Mouse (Mus musculus): Measurements from ENCODE around the gene Calhm1.

The Calhm1 gene

DNA sequence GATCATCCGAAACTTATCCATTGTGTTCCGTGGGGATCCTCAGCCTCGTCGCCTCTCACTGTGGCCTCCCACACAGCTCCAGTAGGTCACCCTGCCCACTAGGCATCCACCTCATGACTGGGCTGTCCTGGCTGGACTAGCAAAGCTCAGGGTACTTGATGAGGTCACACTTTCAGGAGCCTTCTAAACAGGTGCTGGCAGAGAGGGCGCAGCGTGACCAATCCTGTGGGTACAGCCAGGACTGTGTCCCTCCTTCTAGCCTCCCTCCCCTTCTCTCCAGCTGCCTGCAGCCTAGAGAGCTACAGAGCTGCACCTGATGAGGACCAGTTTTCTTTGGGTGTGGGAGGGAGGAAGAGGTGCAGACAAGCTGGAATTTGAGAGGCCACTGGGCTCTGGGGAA, at the start of gene Calhm1:
TSS of gene Calhm1 (minus strand) at position 101 of the 400 bp plus-strand sequence.
- in situ Hi-C loops (cut with MseI, MboI): no loop called here

DNA sequence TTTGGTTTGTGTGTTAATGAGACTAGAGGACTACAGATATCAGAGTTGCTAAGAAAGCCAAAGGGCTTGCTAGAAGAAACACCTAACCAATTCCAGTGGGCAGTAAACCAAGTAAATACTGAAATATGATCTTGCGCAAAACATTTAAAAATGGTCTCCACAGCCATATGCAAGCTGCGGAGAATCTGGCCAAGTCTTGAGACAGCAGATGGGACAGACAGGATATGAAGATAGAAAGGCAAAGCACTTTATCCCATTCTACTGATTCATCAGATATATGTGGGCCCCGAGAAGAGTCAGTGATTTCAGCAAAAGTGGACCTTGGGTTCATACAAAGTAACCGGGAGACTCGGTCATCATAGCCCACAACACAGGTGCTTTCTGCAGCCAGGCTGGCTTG, 48.1 kb upstream of the Calhm1 start:
- in situ Hi-C loops (cut with MseI, MboI): no loop called here

DNA sequence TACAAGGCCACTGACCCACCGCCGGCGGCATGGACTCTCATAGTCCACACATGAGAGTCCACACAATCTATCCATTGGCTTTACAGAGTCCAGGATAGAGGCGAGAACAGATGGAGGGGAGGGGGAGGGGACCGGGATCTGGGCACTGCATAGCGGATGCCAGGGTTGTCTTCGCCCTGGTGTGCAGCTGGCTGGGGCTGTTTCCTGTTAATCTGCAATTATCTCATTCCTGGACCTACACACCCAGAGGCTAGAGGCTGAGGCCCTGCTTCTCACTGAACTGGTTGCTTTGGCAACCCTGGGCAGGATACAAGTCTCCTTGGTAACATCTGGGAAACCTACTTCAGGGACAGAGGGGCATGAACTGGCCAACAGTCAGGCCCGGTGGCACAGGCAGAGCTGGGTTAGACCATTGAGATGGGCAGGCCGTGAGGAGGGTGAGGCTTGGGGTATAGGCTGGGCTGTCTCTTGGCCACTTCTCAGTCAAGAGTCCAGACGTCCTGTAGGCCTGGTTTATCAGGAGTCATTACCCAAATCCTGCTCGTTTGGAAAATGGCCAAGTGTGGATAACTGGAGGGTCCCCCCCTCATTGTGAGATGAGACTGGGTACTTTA, 44.6 kb upstream of the Calhm1 start:
- in situ Hi-C loops (cut with MseI, MboI): no loop called here

DNA sequence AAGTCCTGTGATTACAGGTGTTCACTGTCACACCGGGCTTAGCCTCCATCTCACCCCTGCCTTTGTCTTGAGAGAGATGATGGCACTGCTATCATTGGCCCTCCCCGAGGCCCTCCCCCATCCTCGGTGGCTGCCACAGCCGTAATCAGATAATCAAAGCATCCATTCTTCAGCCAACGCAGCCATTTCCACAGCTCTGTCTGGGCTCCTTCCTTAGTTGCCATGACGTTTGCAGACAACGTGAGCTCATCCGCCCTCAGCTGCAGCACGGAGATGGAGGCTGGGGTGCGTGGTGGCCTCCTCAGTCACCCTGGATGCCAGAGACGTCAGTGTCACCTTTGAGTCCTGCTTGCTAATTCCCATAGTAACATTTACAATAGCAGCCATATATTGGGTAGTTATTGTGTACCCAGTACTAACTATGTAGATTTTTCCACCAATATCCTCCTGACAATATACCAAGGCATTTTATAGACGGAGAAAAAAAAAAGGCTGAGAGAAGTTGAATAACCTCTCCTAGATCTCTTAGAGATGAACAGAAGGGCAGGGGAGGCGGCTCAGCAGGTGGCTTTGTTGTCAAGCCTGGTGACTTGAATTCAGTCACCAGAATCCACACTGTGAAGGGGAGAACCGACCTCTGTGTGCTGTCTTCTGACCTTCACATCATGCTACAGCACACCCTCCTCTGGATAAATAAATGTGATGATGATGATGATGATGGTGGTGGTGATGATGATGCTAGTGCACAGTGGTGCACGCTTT, 42.6 kb upstream of the Calhm1 start:
- in situ Hi-C loops (cut with MseI, MboI): no loop called here

DNA sequence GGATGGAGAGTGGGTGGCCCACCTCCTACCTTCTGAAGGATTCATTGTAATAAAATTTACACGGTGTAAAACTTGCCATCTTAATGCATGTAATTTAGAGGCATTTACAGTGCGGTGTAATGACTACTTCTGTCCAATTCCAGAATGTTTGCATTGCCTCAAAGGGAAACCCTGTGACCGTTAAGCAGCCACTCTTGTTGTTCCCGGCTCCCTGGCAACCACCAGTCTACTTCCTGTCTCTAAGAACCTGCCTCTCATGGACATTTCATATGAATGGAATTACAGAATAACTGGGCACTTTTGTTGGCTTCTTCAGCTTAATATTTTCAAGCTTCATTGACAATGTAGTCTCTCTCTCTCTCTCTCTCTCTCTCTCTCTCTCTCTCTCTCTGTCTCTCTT, 40.7 kb upstream of the Calhm1 start:
- in situ Hi-C loops (cut with MseI, MboI): no loop called here

DNA sequence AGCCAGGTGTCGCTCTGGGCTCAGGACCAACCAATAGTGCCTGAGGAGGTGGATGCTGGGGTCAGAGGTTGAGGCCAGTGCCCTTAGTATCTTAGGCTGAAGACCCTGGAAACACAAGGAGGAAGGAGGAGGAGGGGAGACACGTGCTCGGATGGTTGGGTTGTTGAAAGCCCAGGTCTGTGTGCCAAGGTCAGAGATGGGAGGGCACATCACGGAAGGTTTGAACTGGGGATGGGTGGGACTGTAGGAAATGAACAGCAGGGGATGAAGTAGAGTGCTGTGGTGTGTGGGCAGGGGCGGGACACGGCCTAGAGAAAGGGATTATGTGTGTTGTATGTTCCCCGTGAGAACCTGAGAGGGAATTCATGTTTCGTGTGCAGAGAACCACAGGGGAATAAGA, 40.2 kb upstream of the Calhm1 start:
- in situ Hi-C loops (cut with MseI, MboI): no loop called here

DNA sequence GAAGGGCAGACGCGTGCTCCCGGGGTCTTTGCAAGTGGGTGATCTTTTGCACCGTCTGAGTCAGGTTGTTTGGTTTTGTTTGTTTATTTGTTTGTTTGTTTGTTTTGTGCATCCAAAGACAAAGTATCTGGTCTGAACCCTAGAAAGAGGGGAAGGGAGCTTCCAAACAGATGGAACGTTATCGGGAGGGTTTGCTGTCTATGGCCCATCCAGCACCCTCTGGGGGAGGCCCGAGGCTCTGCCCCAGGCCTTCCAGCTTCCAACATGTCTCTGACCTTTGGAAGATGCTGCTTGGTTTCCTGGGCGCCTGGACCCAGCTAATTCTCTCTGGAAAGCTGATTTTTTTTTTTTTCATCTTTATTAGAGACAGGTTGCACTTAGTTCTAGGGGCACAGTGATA, 36.0 kb upstream of the Calhm1 start:
- in situ Hi-C loops (cut with MseI, MboI): no loop called here

DNA sequence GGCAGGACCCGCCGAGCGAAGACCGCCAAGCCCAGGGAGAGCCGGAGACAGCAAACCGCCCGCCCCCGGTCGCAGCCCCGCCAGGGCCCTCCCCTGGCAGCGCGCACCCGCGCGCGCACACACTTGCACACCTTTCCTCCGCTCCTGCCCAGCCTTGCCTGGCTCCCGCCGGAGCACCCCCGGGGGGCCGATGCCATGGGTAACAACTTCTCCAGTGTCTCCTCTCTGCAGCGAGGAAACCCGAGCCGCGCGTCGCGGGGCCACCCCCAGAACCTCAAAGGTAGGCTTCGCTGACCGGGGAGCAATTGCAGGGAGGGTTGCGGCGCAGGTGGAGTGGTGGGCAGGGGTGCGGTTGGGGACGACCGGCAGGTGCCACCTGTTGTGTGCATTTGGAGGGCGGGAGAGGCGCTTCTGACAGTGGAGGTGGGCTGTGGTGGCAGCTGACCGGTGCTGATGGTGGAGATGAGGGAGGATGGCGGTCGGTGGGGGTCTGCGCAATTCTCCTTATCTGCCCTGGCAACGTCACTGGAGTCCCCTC, 35.3 kb upstream of the Calhm1 start:
- in situ Hi-C loops (cut with MseI, MboI): loop anchor here (5.0 to 10.0 kb wide), 2 partner anchors 75 to 78 kb away; no protein-coding TSS in a partner anchor

DNA sequence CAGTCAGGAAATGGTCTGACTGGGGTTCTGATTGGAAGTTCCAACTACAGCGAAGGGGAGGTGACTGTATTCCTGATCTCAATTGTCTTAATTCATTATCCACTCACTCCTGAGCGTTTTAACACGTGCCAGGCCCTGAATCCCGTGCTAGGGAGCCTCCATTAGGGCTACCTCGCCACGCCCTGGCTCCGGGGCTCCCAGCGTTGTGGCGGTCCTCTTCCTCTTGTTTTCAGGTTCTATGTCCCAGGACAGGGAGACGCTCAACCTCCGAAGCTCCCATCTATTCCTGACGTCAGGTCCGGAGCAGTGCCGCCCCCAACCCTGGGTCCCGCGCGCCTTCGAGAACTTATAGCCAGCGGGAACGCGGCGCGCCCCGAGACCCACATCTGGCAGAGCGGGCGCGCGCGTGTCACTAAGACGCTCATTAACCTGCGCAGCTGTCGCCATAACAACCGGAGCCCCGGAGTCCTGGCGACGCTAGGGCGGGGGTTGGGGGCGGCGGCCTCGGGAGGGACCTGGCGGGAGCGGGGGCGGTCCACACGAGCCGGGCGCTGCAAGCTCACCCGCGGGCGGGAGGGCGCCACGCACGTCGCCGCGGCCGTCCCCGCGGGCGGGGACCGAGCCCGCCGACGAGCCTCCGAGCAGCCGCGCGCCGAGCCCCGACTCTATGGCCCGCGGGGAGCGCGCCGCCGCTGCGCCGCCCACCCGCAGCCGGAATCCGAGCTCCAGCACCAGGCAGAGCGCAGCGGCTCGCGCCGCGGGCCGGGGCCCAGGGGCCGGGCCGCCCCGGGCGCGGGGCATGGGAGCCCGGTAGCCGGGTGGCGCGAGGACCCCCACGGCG, 34.6 kb upstream of the Calhm1 start, which contains the start of gene Neurl1a:
TSS of gene Neurl1a (plus strand) at position 390 of the 841 bp plus-strand sequence.
- in situ Hi-C loops (cut with MseI, MboI): loop anchor here (5.0 to 10.0 kb wide), 2 partner anchors 76 to 79 kb away; no protein-coding TSS in a partner anchor

DNA sequence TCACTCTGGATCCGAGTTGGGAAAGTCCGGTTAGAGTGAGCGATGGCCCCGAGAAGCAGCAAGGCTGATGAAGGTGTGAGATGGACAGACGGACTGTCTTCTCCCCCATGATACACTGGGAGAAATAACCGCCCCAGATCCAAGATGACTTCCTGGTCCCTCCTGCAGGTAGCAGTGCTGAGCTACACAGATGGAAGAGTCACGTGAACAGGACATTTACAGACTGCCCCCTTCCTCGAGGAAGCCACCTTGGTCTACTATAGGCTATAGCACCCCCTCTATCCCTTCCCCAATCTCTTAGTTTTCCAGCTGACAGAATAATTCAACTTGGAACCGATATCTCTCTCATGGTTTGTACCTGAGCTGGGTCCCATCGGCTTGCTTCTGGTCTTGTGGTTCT, 33.9 kb upstream of the Calhm1 start:
- in situ Hi-C loops (cut with MseI, MboI): loop anchor here (5.0 to 10.0 kb wide), 2 partner anchors 77 to 79 kb away; no protein-coding TSS in a partner anchor

DNA sequence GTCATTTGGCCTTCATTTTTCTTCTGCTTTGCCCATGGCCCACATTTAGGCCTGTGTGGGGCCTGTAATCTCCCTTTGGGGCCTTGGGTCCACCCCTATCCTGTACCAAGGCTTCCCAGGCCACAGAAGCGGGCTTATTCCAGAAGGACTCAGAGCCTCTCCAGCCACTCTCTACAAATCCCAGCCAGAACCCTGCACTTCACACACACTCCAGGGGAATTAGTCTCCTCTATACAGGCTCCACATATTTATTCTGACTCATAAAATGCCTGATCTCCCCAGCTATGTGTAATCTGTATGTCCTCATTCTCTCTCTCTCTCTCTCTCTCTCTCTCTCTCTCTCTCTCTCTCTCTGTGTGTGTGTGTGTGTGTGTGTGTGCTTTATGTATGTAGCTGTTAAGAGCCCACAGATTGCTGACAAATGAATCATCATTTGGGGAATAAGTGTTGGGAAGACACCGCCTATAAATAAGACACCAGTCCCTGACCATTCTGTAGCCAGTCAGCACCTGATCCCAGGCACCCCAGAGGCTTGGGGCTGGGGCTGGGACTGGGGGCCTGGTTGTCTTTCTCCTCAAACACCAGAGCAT, 33.0 kb upstream of the Calhm1 start:
- in situ Hi-C loops (cut with MseI, MboI): loop anchor here (5.0 to 10.0 kb wide), 2 partner anchors 78 to 80 kb away; no protein-coding TSS in a partner anchor

DNA sequence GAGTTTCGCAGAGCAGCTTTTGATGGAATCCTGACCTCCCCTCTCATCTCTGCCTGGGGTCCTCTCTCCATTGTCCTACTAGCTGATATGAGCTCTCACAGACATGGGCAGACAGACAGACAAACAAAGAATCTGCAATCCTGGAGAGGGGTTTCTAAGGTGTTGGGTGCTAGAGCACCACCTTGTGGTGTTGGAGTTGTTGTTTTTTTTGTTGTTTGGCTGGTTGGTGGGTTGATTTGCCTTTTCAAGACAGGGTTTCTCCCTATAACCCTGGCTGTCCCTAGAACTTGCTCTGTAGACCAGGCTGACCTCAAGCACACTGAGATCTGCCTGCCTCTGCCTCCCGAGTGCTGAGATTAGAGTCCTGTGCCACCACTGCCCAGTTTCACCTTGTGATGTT, 31.4 kb upstream of the Calhm1 start:
- in situ Hi-C loops (cut with MseI, MboI): loop anchor here (5.0 to 10.0 kb wide), 2 partner anchors 79 to 82 kb away; no protein-coding TSS in a partner anchor

DNA sequence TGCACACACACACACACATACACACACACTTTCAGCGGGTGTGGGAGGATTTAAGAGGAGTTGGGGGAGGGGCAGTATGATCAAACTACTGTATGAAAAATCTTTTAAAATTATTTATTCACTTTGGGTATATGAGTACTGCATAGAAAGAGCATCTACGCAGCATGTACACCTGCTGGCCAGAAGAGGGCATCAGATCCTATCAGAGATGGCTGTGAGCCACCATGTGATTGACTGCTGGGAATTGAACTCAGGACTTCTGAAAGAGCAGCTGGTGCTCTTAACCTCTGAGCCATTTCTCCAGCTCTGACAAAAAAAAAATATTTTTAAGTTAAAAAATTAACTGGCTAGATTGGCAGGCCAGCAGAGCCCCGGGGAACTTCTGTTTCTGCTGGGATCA, 30.5 kb upstream of the Calhm1 start:
- in situ Hi-C loops (cut with MseI, MboI): loop anchor here in 1 of 2 experiments (10.0 kb wide), 1 partner anchor 80 kb away; no protein-coding TSS in a partner anchor

DNA sequence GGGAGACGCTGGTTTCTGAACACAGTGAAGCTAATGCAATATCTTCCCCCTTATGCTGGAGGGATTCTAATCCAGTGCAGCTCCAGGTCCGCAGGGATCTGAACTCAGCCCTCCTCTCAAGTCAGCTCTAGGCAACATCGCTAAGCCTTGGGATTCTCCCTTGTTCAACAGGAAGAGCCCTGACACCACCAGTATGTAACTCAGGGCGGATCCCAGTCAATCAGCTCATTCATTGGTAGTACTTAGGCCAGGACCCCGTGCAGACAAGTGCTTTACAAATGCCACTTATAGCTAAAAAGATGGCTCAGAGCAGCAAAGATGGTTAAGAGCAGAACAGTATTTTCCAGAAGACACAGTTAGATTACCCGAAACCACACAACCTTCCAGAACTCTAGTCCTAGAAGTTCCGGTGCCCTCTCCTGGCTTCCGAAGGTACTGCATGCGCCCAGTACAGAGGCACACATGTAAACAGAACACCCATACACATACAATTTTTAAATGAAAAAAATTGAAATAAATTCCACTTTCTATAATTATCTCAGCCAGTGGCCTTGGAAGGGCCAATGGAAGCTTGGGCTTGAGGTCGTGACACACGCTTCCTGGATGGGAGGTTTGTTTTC, 24.8 kb upstream of the Calhm1 start:
- in situ Hi-C loops (cut with MseI, MboI): loop anchor here in 1 of 2 experiments (5.0 kb wide), 1 partner anchor 47 kb away; no protein-coding TSS in a partner anchor

DNA sequence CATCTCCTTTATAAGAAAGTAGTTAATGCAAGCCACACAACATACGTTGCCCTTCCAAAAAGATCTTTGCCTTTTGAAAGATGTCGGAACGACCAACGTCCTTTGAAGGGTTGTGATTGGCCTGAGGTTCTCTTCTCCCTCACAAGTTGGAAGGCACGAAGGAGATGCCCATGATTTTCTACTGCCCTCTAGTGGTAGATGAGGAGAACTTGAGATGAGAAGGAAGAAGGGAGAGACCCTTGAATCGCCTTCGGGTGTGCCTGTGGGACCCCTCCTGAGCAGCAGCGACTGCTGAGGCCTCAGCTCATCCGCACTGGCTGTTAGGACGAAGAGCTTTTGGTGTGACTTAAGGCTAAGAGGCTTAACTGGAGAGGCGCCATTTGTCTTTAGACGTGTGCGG, 24.2 kb upstream of the Calhm1 start:
- in situ Hi-C loops (cut with MseI, MboI): loop anchor here in 1 of 2 experiments (5.0 kb wide), 1 partner anchor 46 kb away; no protein-coding TSS in a partner anchor

DNA sequence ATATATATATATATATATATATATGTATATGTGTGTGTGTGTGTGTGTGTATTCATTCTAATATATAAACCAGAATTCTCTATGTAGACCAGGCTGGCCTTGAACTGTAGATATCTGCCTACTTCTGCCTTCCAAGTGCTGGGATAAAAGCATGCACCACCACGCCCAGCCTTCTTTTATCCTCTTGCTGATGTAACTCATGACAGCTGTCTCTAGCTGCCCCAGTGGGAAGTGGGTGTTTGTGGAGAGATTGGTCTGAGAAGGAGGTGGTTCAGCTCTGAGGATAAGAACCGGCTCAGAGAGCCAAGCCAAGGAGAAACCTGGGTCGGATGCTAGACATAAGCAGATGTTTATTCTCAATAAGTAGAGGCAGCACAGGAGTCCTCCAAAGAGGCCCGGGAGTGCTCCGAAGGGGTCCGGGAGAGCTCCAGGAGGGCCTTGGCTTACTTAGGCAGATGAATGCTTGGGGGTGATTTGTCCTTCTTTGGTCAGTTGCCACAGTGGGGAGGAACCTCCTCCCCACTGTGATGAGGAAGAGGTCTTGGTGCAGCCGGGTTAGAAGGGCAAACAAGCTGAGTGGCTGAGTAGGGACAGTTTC, 23.7 kb upstream of the Calhm1 start:
- in situ Hi-C loops (cut with MseI, MboI): loop anchor here in 1 of 2 experiments (5.0 kb wide), 1 partner anchor 45 kb away; no protein-coding TSS in a partner anchor

DNA sequence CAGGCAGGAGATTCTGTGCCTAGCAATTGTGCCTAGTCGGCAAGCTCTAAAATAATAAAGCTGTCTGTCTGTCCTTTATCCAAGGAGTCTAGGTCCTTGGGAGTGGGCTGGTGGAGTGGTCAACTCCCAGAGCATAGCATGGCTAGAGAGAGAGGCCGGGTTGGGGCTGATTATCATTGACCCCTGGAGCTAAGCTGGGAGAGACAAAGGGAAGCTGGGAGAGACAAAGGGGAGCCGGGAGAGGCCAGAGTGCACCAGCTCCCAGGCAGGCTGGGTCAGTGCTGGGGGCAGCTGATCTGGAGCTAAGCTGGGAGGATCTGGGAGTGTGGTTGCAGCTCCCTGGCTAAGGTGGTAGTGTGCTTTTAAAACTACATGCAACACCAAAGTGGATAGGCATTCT, 22.7 kb upstream of the Calhm1 start:
- in situ Hi-C loops (cut with MseI, MboI): loop anchor here in 1 of 2 experiments (5.0 kb wide), 1 partner anchor 44 kb away; no protein-coding TSS in a partner anchor

DNA sequence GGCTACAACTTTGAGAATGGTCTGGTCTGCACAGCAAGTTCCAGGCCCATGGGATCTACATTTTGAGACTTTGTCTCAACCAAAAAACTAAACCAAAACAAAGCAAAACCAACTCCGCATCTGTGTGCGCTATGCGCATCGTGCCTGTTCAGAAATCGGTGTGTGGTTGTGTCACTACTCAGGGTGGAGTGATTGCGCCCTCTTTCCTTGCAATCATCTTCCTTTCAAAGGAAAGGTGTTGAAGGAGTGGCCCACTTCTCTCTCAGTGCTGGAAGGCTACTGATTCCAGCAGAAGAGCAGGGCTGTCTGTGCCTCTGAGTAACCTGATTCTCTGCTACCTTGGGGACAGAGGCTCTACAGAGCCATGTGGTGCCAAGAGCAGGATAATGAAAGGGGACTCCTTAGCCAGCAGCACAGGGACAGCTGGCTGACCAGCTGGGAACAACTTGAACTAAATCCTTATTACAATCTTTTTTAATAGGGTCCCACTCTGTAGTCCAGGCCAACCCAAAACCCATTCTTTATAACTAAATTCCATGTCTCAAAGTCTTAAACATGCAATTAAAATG, 19.2 kb upstream of the Calhm1 start:
- in situ Hi-C loops (cut with MseI, MboI): no loop called here

DNA sequence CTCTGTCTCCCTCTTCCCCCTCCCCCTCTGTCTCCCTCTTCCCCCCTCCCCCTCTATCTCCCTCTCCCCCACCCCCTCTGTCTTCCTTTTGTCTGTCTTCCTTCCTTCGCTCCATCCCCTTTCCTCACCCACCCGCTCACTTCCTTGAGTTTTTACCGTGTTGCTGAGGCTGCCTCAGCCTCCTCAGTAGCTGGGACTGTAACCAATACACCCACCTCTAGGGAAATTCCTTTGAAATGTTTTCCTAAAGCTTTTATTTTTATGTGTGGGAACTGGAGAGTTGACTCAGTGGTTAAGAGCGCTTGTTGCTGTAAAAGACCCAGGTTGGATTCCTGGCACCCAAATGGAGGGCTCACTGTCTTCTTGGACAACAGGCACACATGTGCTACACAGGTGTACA, 17.6 kb upstream of the Calhm1 start:
- in situ Hi-C loops (cut with MseI, MboI): no loop called here

DNA sequence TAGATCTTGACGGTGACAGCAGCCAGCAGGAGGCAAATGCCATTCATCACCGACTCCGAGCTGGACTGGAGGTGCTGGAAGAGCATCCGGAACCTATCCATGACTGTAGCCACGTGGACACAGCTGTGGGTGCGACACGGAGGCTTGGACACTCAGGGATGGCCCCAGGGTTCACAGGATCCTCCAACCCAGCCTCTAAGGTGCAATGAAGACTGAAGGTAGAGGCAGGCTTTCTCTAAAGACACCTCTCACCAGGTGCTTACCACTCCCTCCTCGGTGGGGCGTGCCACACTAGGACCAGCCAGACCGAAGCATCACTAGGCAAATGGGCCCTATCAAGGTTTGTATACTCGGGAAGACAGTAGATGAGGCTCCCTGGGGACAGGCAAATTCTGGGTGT, 13.6 kb upstream of the Calhm1 start, which contains the start of gene Calhm3:
TSS of gene Calhm3 (minus strand) at position 101 of the 400 bp plus-strand sequence.
- in situ Hi-C loops (cut with MseI, MboI): no loop called here

Measured in mouse trophoblast stem cell (cell line).